In genomic region chr19:20389723-20390122, GRCm38 (mm10) we compare ENCODE assay signal across 13 mouse cellular contexts. TPM values are rescaled to one million over a fixed set of nuclear protein-coding genes. Genes with fewer than 3 reads are reported as not detected.
DNase-seq lines count a peak whose midpoint lies in the region; ATAC-seq and TF ChIP-seq lines count a peak whose summit lies in the region.
"Had no signal": no experiment of that assay in that cellular context is flagged by ENCODE, and none has a peak within 500 bp of the region (broad histone marks: within the 10 kb centered on the region; RNA-seq: fewer than 3 reads in every experiment).

No protein-coding gene starts in this region.

- ATAC-seq in common myeloid progenitor, adult 5-6 weeks (replicated peaks; ENCODE audit: low read depth, poor library complexity, severe bottlenecking), result 0 out of 2 replicates have a peak, but pooled peaks have one; percentile 5
- ATAC-seq in lung, postnatal 0 days, result peak; percentile 24; the same call in 1 of the 2 replicates
- ATAC-seq in erythroblast, adult 5-6 weeks (replicated peaks; ENCODE audit: low FRiP score, poor library complexity, severe bottlenecking), result no peak
- ATAC-seq: activated CD4-positive, CD25-positive, alpha-beta regulatory T cell, adult 4 months; CD4-positive, CD25-positive, alpha-beta regulatory T cell, adult 4 months; forebrain, embryonic 16.5 days had no signal

- H3K4me3 ChIP-seq in heart, adult 2 months, result peak overlapping the region; percentile 51
- H3K4me3 ChIP-seq in lung, postnatal 0 days (ENCODE audit: low read depth, low read length), result peak overlapping the region; percentile 37
- H3K4me3 ChIP-seq: hindbrain, embryonic 13.5 days had no signal

- no peak for TF ChIP-seq EP300 in heart, adult 2 months (IDR thresholded peaks at IDR 0.05; ENCODE audit: insufficient read depth, low read depth, low read length)
- no peak for TF ChIP-seq EP300 in lung, postnatal 0 days (IDR thresholded peaks at IDR 0.05)

- TF ChIP-seq POLR2A in heart, adult 2 months (IDR thresholded peaks at IDR 0.05; ENCODE audit: insufficient read depth, low read depth, low read length), result no peak

- 27% methylated on average over 7 of the region's 7 CpGs for WGBS in heart, adult 2 months
- WGBS in lung, postnatal 0 days, result 51% methylated on average over 7 of the region's 7 CpGs

- peak overlapping the region; percentile 49 for H3K4me2 ChIP-seq in lung, postnatal 0 days (replicated peaks; ENCODE audit: low read depth, low read length)
- H3K4me2 ChIP-seq: hindbrain, embryonic 13.5 days had no signal

- peak overlapping the region; percentile 45; the same call in 1 of the 2 replicates for H3K9ac ChIP-seq in heart, adult 2 months (ENCODE audit: low read depth, low read length)
- H3K9ac ChIP-seq in lung, postnatal 0 days (replicated peaks; ENCODE audit: low read depth), result peak overlapping the region; percentile 12
- H3K9ac ChIP-seq: hindbrain, embryonic 13.5 days had no signal

- H3K27me3 ChIP-seq in heart, adult 2 months (ENCODE audit: control insufficient read depth, insufficient read depth, low read length), result no peaks in the 10 kb centered on the region
- H3K27me3 ChIP-seq in lung, postnatal 0 days (replicated peaks; ENCODE audit: insufficient read depth, low read length), result no peaks in the 10 kb centered on the region
- H3K27me3 ChIP-seq: hindbrain, embryonic 13.5 days had no signal

- H3K9me3 ChIP-seq in lung, postnatal 0 days (ENCODE audit: low read length), result no peaks in the 10 kb centered on the region
- H3K9me3 ChIP-seq: hindbrain, embryonic 13.5 days had no signal

- DNase-seq in heart, adult 2 months, result peak in 1 of 2 experiments; percentile 13
- DNase-seq in heart, postnatal 4 days, result no peak
- peak; percentile 81 for DNase-seq in 3T3-L1 (ENCODE audit: low read depth, low spot score)
- DNase-seq in lung, postnatal 0 days (ENCODE audit: low spot score), result peak; percentile 25
- no peak for DNase-seq in adrenal gland, postnatal 36 days
- no peak for DNase-seq in cerebellum, adult 18-20 months
- DNase-seq: cerebellum, adult 9-10 months had no signal

- peaks cover 2% of the 10 kb centered on the region; the same call in 1 of the 2 replicates for H3K36me3 ChIP-seq in heart, adult 2 months (ENCODE audit: control insufficient read depth, insufficient read depth, low read length)
- H3K36me3 ChIP-seq in lung, postnatal 0 days (ENCODE audit: insufficient read depth, low read length), result no peaks in the 10 kb centered on the region
- H3K36me3 ChIP-seq: hindbrain, embryonic 13.5 days had no signal

- intact Hi-C loops in heart, adult 2 months (cut with DNase I), result no loop called here

- no peak for TF ChIP-seq CTCF in heart, adult 2 months (IDR thresholded peaks at IDR 0.05)
- TF ChIP-seq CTCF in lung, postnatal 0 days (IDR thresholded peaks at IDR 0.05), result no peak

- peaks cover 2% of the 10 kb centered on the region for H3K4me1 ChIP-seq in heart, adult 2 months (ENCODE audit: control insufficient read depth, insufficient read depth, low read length)
- H3K4me1 ChIP-seq in lung, postnatal 0 days (ENCODE audit: insufficient read depth, low read depth, low read length), result no peaks in the 10 kb centered on the region
- H3K4me1 ChIP-seq: hindbrain, embryonic 13.5 days had no signal

- no peaks in the 10 kb centered on the region for H3K79me2 ChIP-seq in heart, adult 2 months (replicated peaks; ENCODE audit: control insufficient read depth, insufficient read depth, low read length)

- H3K27ac ChIP-seq in heart, adult 2 months, result peak overlapping the region; percentile 68
- peak overlapping the region; percentile 75 for H3K27ac ChIP-seq in lung, postnatal 0 days (ENCODE audit: low read length)
- H3K27ac ChIP-seq: hindbrain, embryonic 13.5 days had no signal

RNA-seq across cellular contexts. Expression of gene Anxa1, which starts 1.0 kb away (rescaled TPM):
- 10 to 100 TPM; 17.3 to 19.9 TPM for total RNA-seq in heart, adult 2 months (2021)
- polyA plus RNA-seq in heart, adult 2 months (2012; rRNA removed), result 10.4 and 13.6 TPM in 2 replicates
- 10 to 100 TPM; 31.4 to 34.0 TPM for total RNA-seq in heart, postnatal 4 days (2021)
- total RNA-seq in common myeloid progenitor, adult 5-6 weeks (2017), result 125 and 147 TPM in 2 replicates
- polyA plus RNA-seq in lung, postnatal 0 days (2015; fragmentation: Nextera tagmentation; extraction: Ambion mirVana), result 505 and 526 TPM in 2 replicates
- 10 to 100 TPM; 13.8 to 30.7 TPM for total RNA-seq in adrenal gland, postnatal 36 days (2021)
- total RNA-seq in erythroblast, adult 5-6 weeks (2015; ENCODE audit: low replicate concordance), result 617 and 762 TPM in 2 replicates
- 402 and 528 TPM in 2 replicates for total RNA-seq in erythroblast, adult 5-6 weeks (2017; ENCODE audit: low replicate concordance)

Comparison
In these comparisons a context has a peak if more than half of its experiments do, and no peak if none do; other contexts are left out.
1. DNase-seq: peak in 3T3-L1 (single experiment) and lung, postnatal 0 days (single experiment); none in heart, postnatal 4 days (single experiment), adrenal gland, postnatal 36 days (0 of 2) and cerebellum, adult 18-20 months (0 of 2).